Comparison of ENCODE assay signal across 8 mouse cellular contexts in the genomic region with DNA sequence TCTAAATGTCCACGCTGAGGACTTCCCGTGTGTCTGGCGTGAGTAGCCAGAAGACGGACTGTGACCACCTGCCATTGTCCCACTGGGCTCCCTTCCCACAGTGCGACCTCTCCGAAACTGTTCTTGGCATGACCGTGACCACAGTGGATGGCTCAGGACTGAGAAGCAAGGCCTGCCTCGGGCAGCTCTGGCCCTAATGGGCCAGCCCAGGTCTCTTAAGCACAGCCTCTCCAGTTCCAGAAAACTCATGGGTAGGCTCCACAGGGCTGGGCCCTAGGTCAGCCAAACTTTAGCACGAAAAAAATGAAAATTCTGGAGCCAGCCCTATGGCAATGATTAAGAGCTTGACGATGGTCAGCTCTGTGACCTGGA. TPM values are rescaled to one million over a fixed set of nuclear protein-coding genes. Genes with fewer than 3 reads are reported as not detected.
DNase-seq lines count a peak whose midpoint lies in the region; ATAC-seq and TF ChIP-seq lines count a peak whose summit lies in the region.

No protein-coding gene starts in this region.

- peak; percentile 42 for ATAC-seq in heart, embryonic 16.5 days (replicated peaks; ENCODE audit: extremely low read depth, insufficient read depth, low FRiP score)
- peak; percentile 59 for ATAC-seq in heart, postnatal 0 days (ENCODE audit: insufficient read depth, low read depth)

- peaks cover 9% of the 10 kb centered on the region for H3K4me1 ChIP-seq in heart, embryonic 16.5 days (ENCODE audit: control insufficient read depth, insufficient read depth, low read length)
- peaks cover 2% of the 10 kb centered on the region; the same call in 1 of the 2 replicates for H3K4me1 ChIP-seq in bone marrow, adult 2 months (ENCODE audit: control insufficient read depth, insufficient read depth, low read length)
- H3K4me1 ChIP-seq in heart, postnatal 0 days (ENCODE audit: control insufficient read depth, insufficient read depth), result peaks cover 3% of the 10 kb centered on the region; the same call in 1 of the 2 replicates

- intact Hi-C loops in heart, postnatal 10 days (cut with DNase I), result loop anchor here (1.0 kb wide), 1 partner anchor 41 kb away; no protein-coding TSS in a partner anchor

- WGBS in heart, embryonic 16.5 days, result 55% methylated on average over 10 of the region's 10 CpGs
- 57% methylated on average over 10 of the region's 10 CpGs for WGBS in bone marrow, adult 2 months
- 55% methylated on average over 10 of the region's 10 CpGs for WGBS in heart, postnatal 0 days
- WGBS in macrophage (ENCODE audit: missing documents), result 61% methylated on average over 10 of the region's 10 CpGs

- no peak for DNase-seq in heart, postnatal 10 days
- DNase-seq in heart, postnatal 0 days (ENCODE audit: low spot score), result peak; percentile 32
- DNase-seq in layer of hippocampus, adult 9-10 months (ENCODE audit: low spot score), result no peak
- DNase-seq in T-cell, adult 2 months (ENCODE audit: low spot score), result no peak
- DNase-seq in thymus, postnatal 25 days, result no peak

- peaks cover 44% of the 10 kb centered on the region for H3K79me2 ChIP-seq in macrophage (ENCODE audit: inconsistent target)

- H3K27me3 ChIP-seq in heart, embryonic 16.5 days (ENCODE audit: control insufficient read depth, insufficient read depth, low read length), result no peaks in the 10 kb centered on the region
- H3K27me3 ChIP-seq in heart, postnatal 0 days (ENCODE audit: control insufficient read depth, insufficient read depth, low read length), result no peaks in the 10 kb centered on the region

- H3K9ac ChIP-seq in heart, embryonic 16.5 days (ENCODE audit: low read length), result peak overlapping the region; percentile 80
- 0 out of 2 replicates have a peak overlapping the region, but pooled peaks have one; percentile 31 for H3K9ac ChIP-seq in heart, postnatal 0 days (replicated peaks; ENCODE audit: low read depth, low read length)

- TF ChIP-seq EP300 in heart, postnatal 0 days (IDR thresholded peaks at IDR 0.05; ENCODE audit: low read depth), result no peak

- peak overlapping the region; percentile 45 for H3K27ac ChIP-seq in heart, embryonic 16.5 days (ENCODE audit: low read length)
- H3K27ac ChIP-seq in bone marrow, adult 2 months (ENCODE audit: control insufficient read depth, insufficient read depth, low read depth, low read length, poor library complexity), result peak overlapping the region; percentile 96; the same call in 1 of the 2 replicates
- H3K27ac ChIP-seq in heart, postnatal 0 days (ENCODE audit: low read depth), result peak overlapping the region; percentile 91
- peak overlapping the region; percentile 98 for H3K27ac ChIP-seq in macrophage

- TF ChIP-seq CTCF in bone marrow, adult 2 months (IDR thresholded peaks at IDR 0.05; ENCODE audit: control insufficient read depth, insufficient read depth, low read length), result no peak
- no peak for TF ChIP-seq CTCF in heart, postnatal 0 days (IDR thresholded peaks at IDR 0.05; ENCODE audit: low read depth)

- H3K9me3 ChIP-seq in heart, embryonic 16.5 days (replicated peaks; ENCODE audit: control insufficient read depth, low read length), result no peaks in the 10 kb centered on the region
- no peaks in the 10 kb centered on the region for H3K9me3 ChIP-seq in heart, postnatal 0 days (replicated peaks; ENCODE audit: control insufficient read depth, low read length)

- peak overlapping the region; percentile 92 for H3K4me2 ChIP-seq in heart, embryonic 16.5 days (ENCODE audit: low read depth, low read length)
- peak overlapping the region; percentile 84 for H3K4me2 ChIP-seq in heart, postnatal 0 days (ENCODE audit: low read depth, low read length)

- peak overlapping the region; percentile 88 for H3K4me3 ChIP-seq in heart, embryonic 16.5 days (ENCODE audit: low read length)
- H3K4me3 ChIP-seq in bone marrow, adult 2 months (replicated peaks; ENCODE audit: control insufficient read depth, low read depth, low read length), result peak overlapping the region; percentile 77
- peak overlapping the region; percentile 70 for H3K4me3 ChIP-seq in heart, postnatal 0 days (ENCODE audit: low read depth, low read length)
- no peak overlapping the region; the same call in 1 of the 2 replicates for H3K4me3 ChIP-seq in macrophage (ENCODE audit: inconsistent target)

- no peak for TF ChIP-seq POLR2A in bone marrow, adult 2 months (IDR thresholded peaks at IDR 0.05; ENCODE audit: borderline replicate concordance, control insufficient read depth, low read depth, low read length)

- no peaks in the 10 kb centered on the region for H3K36me3 ChIP-seq in heart, embryonic 16.5 days (ENCODE audit: control insufficient read depth, insufficient read depth)
- no peaks in the 10 kb centered on the region for H3K36me3 ChIP-seq in heart, postnatal 0 days (replicated peaks; ENCODE audit: control insufficient read depth, insufficient read depth, low read length)
- H3K36me3 ChIP-seq in macrophage (ENCODE audit: inconsistent target), result no peaks in the 10 kb centered on the region

RNA-seq across cellular contexts. Expression of a gene that starts 6.1 kb away (rescaled TPM):
- 14.6 and 16.8 TPM in 2 replicates for polyA plus RNA-seq in heart, embryonic 16.5 days (2015; fragmentation: Nextera tagmentation; extraction: Ambion mirVana)
- total RNA-seq in heart, postnatal 10 days (2021), result 1 to 10 TPM; 5.3 to 5.6 TPM
- polyA plus RNA-seq in bone marrow, adult 2 months (2011; ENCODE audit: insufficient read depth, insufficient read length, low replicate concordance, missing spikeins), result 8.4 TPM in 1 of 2 replicates, not detected in the other
- 44.1 and 54.0 TPM in 2 replicates for total RNA-seq in heart, postnatal 0 days (2014; rRNA removed; ENCODE audit: low replicate concordance)
- 5.5 and 13.9 TPM in 2 replicates for polyA plus RNA-seq in heart, postnatal 0 days (2015; fragmentation: Nextera tagmentation; extraction: Ambion mirVana)
- 100 to 1,000 TPM in 22 of 26 experiments, 10 to 100 TPM in 4; 71.4 to 886 (median 177) TPM for total RNA-seq in macrophage (2018; cell fraction: chromatin; rRNA removed)
- total RNA-seq in macrophage (2018; cell fraction: cytosol; rRNA removed), result 1,000 to 10,000 TPM in 3 of 26 experiments, 100 to 1,000 TPM in 23; 230 to 1,349 (median 405) TPM
- total RNA-seq in macrophage (2018; cell fraction: nucleus; rRNA removed), result 1,000 to 10,000 TPM in 2 of 26 experiments, 100 to 1,000 TPM in 24; 130 to 1,042 (median 343) TPM
- 201 to 678 TPM (median 211 TPM) in 3 replicates for polyA plus RNA-seq in macrophage (2018)

RNA-seq across cellular contexts. Expression of a gene that starts 59.3 kb away (rescaled TPM):
- not detected in 2 replicates for polyA plus RNA-seq in heart, embryonic 16.5 days (2015; fragmentation: Nextera tagmentation; extraction: Ambion mirVana)
- total RNA-seq in heart, postnatal 10 days (2021), result not detected
- not detected in 2 replicates for polyA plus RNA-seq in bone marrow, adult 2 months (2011; ENCODE audit: insufficient read depth, insufficient read length, low replicate concordance, missing spikeins)
- not detected in 2 replicates for total RNA-seq in heart, postnatal 0 days (2014; rRNA removed; ENCODE audit: low replicate concordance)
- polyA plus RNA-seq in heart, postnatal 0 days (2015; fragmentation: Nextera tagmentation; extraction: Ambion mirVana), result not detected in 2 replicates
- total RNA-seq in macrophage (2018; cell fraction: chromatin; rRNA removed), result 1 to 10 TPM in 2 of 26 experiments, under 1 TPM in 11, not detected in 13; 0.28 to 1.7 (median 0.57) TPM
- under 1 TPM in 2 of 26 experiments, not detected in 24; 0.09 TPM for total RNA-seq in macrophage (2018; cell fraction: cytosol; rRNA removed)
- total RNA-seq in macrophage (2018; cell fraction: nucleus; rRNA removed), result 10 to 100 TPM in 1 of 26 experiments, 1 to 10 TPM in 1, under 1 TPM in 15, not detected in 9; 0.21 to 15.2 (median 0.40) TPM
- polyA plus RNA-seq in macrophage (2018), result not detected in 3 replicates

Comparison
In these comparisons a context has a peak if more than half of its experiments do, and no peak if none do; other contexts are left out.
1. H3K27ac ChIP-seq: peak in every context shown above with its lines; median percentile 98 in macrophage; 96 in bone marrow, adult 2 months; 91 in heart, postnatal 0 days; 45 in heart, embryonic 16.5 days.
2. RNA of a gene that starts 6.1 kb away (polyA plus RNA-seq): 201 to 678 TPM in macrophage; 14.6 to 16.8 TPM in heart, embryonic 16.5 days, 5.5 to 13.9 TPM in heart, postnatal 0 days and 8.4 TPM in bone marrow, adult 2 months; every median in the first group is over 10 times any median in the second.